Mouse (Mus musculus) MEL (cell line): Measurements from ENCODE around the gene Mgat5. TPM values are rescaled to one million over a fixed set of nuclear protein-coding genes. Genes with fewer than 3 reads are reported as not detected.

Source experiments
- DNase-seq: peaks from one replicate; pipeline ENCODE4 v3.0.0; 2011; ENCODE audit warnings: low read depth, low spot score
- H3K27ac ChIP-seq: 2 replicates; pipeline ENCODE4 v1.5.1; 2012; ENCODE audit warnings: low read depth, mild to moderate bottlenecking, control low read depth, low read length, moderate library complexity; ENCODE audit not compliant: control insufficient read depth
- H3K27me3 ChIP-seq, 2 experiments: fragments of 150-350 bp in 1 of 2; sonication (generic) in 1 of 2; 2 replicates each; pipeline ENCODE4 v1.6.1; 2012; ENCODE audit warnings: low read length in 2 of 2, mild to moderate bottlenecking in 2 of 2, improper control_type of control experiment in 1 of 2, moderate library complexity in 1 of 2; ENCODE audit not compliant: insufficient read depth in 2 of 2, control insufficient read depth in 1 of 2
- H3K36me3 ChIP-seq, 2 experiments: 2 replicates each; pipeline ENCODE4 v1.6.1; 2012 to 2014; ENCODE audit warnings: low read length in 2 of 2, improper control_type of control experiment in 1 of 2, inconsistent platforms in 1 of 2, mild to moderate bottlenecking in 1 of 2; ENCODE audit not compliant: insufficient read depth in 2 of 2, control insufficient read depth in 1 of 2
- H3K4me1 ChIP-seq, 2 experiments: fragments of 150-350 bp in 1 of 2; sonication (generic) in 1 of 2; 2 replicates each; pipeline ENCODE4 v1.6.1; 2012; ENCODE audit warnings: low read length in 2 of 2, improper control_type of control experiment in 1 of 2, mild to moderate bottlenecking in 1 of 2; ENCODE audit not compliant: insufficient read depth in 2 of 2, control insufficient read depth in 1 of 2
- H3K4me3 ChIP-seq, 2 experiments: fragments of 150-350 bp in 1 of 2; sonication (generic) in 1 of 2; 2 replicates each; pipeline ENCODE4 v1.5.1; 2012; ENCODE audit warnings: low read depth in 2 of 2, low read length in 2 of 2, mild to moderate bottlenecking in 2 of 2, moderate library complexity in 2 of 2, control low read depth in 1 of 2, improper control_type of control experiment in 1 of 2; ENCODE audit not compliant: control insufficient read depth in 1 of 2, insufficient read depth in 1 of 2
- H3K79me2 ChIP-seq: 2 replicates; pipeline ENCODE4 v1.6.1; 2012; ENCODE audit warnings: mild to moderate bottlenecking, low read length, moderate library complexity; ENCODE audit not compliant: control insufficient read depth, poor library complexity, insufficient read depth
- H3K9ac ChIP-seq: 2 replicates; pipeline ENCODE4 v1.6.1; 2012; ENCODE audit warnings: low read depth, mild to moderate bottlenecking, control low read depth, low read length, moderate library complexity; ENCODE audit not compliant: control insufficient read depth, poor library complexity, severe bottlenecking
- H3K9me3 ChIP-seq: fragments of 150-350 bp; sonication (generic); replicated peaks from 2 replicates; pipeline ENCODE4 v1.6.1; 2012; ENCODE audit warnings: mild to moderate bottlenecking, low read length, improper control_type of control experiment, moderate library complexity; ENCODE audit not compliant: insufficient read depth
- BHLHE40 ChIP-seq: IDR thresholded peaks from 2 replicates; pipeline ENCODE4 v1.6.1; 2012; ENCODE audit warnings: low read depth, mild to moderate bottlenecking, inconsistent platforms, low read length, improper control_type of control experiment, borderline replicate concordance
- CTCF ChIP-seq, 3 experiments: IDR thresholded peaks in 2 of 3; conservative IDR thresholded peaks in 1 of 3; 2 replicates each; pipeline ENCODE4 v1.5.1; 2011 to 2012; ENCODE audit warnings: low read length in 3 of 3, low read depth in 2 of 3, mild to moderate bottlenecking in 2 of 3, improper control_type of control experiment in 1 of 3, inconsistent platforms in 1 of 3, mixed read lengths in 1 of 3, moderate library complexity in 1 of 3; ENCODE audit not compliant: control insufficient read depth in 1 of 3, insufficient read depth in 1 of 3, poor library complexity in 1 of 3, severe bottlenecking in 1 of 3
- EP300 ChIP-seq, 2 experiments: IDR thresholded peaks; 2 replicates each; pipeline ENCODE4 v1.6.1; 2011; ENCODE audit warnings: improper control_type of control experiment in 2 of 2, low read length in 2 of 2, low read depth in 1 of 2, mild to moderate bottlenecking in 1 of 2
- HCFC1 ChIP-seq: IDR thresholded peaks from 2 replicates; pipeline ENCODE4 v1.6.1; 2012; ENCODE audit warnings: low read depth, mild to moderate bottlenecking, inconsistent platforms, low read length, improper control_type of control experiment, moderate library complexity
- JUND ChIP-seq: IDR thresholded peaks from 2 replicates; pipeline ENCODE4 v1.6.1; 2011; ENCODE audit warnings: low read depth, mild to moderate bottlenecking, improper control_type of control experiment, low read length
- MAFK ChIP-seq: IDR thresholded peaks from 2 replicates; pipeline ENCODE4 v1.6.1; 2011; ENCODE audit warnings: low read depth, mild to moderate bottlenecking, low read length, improper control_type of control experiment, borderline replicate concordance
- MAZ ChIP-seq: IDR thresholded peaks from 2 replicates; pipeline ENCODE4 v1.6.1; 2012; ENCODE audit warnings: low read depth, mild to moderate bottlenecking, inconsistent platforms, low read length, improper control_type of control experiment
- MYB ChIP-seq: IDR thresholded peaks from 2 replicates; pipeline ENCODE4 v1.6.1; 2011; ENCODE audit warnings: mild to moderate bottlenecking, low read depth, low read length, improper control_type of control experiment
- MYC ChIP-seq: IDR thresholded peaks from 2 replicates; pipeline ENCODE4 v1.6.1; 2011; ENCODE audit warnings: low read depth, mild to moderate bottlenecking, low read length, improper control_type of control experiment, moderate library complexity
- NRF1 ChIP-seq: IDR thresholded peaks from 2 replicates; pipeline ENCODE4 v1.6.1; 2014; ENCODE audit warnings: low read depth, mild to moderate bottlenecking, inconsistent platforms, low read length, improper control_type of control experiment, moderate library complexity; ENCODE audit not compliant: poor library complexity, insufficient read depth, severe bottlenecking
- POLR2AphosphoS2 ChIP-seq: IDR thresholded peaks from 2 replicates; pipeline ENCODE4 v1.6.1; 2011; ENCODE audit warnings: low read length, improper control_type of control experiment
- UBTF ChIP-seq: IDR thresholded peaks from 2 replicates; pipeline ENCODE4 v1.6.1; 2012; ENCODE audit warnings: low read depth, mild to moderate bottlenecking, inconsistent platforms, low read length, improper control_type of control experiment, moderate library complexity, borderline replicate concordance; ENCODE audit not compliant: insufficient read depth
- USF1 ChIP-seq: IDR thresholded peaks from 2 replicates; pipeline ENCODE4 v1.6.1; 2014; ENCODE audit warnings: low read depth, mild to moderate bottlenecking, inconsistent platforms, low read length, improper control_type of control experiment, moderate library complexity
- ZKSCAN1 ChIP-seq: IDR thresholded peaks from 2 replicates; pipeline ENCODE4 v1.6.1; 2012; ENCODE audit warnings: low read depth, mild to moderate bottlenecking, inconsistent platforms, low read length, improper control_type of control experiment, moderate library complexity
- ZMIZ1 ChIP-seq: IDR thresholded peaks from 2 replicates; pipeline ENCODE4 v1.6.1; 2012; ENCODE audit warnings: low read depth, mild to moderate bottlenecking, inconsistent platforms, low read length, improper control_type of control experiment, moderate library complexity
- polyA plus RNA-seq, 2 experiments: library from polyadenylated mRNA; stranded (reverse) in 1 of 2; unstranded in 1 of 2; fragments of >175 nt in 1 of 2; fragments of >200 nt in 1 of 2; gene quantifications; 2 replicates each; pipeline versions ENCODE4 v1.2.1 to v1.2.4; 2012; ENCODE audit warnings: low replicate concordance in 2 of 2, low read depth in 1 of 2; ENCODE audit not compliant: insufficient read length in 2 of 2, insufficient read depth in 1 of 2, missing spikeins in 1 of 2
- total RNA-seq: library from RNA; depleted of rRNA; stranded (reverse); fragments of 300-350 nt; gene quantifications from 2 replicates; pipeline ENCODE4 v1.2.3, GENCODE M21; 2012

Mgat5 gene
- total and polyA plus RNA-seq, 3 experiments = 6.9 to 9.5 TPM; not detected in 1

DNA sequence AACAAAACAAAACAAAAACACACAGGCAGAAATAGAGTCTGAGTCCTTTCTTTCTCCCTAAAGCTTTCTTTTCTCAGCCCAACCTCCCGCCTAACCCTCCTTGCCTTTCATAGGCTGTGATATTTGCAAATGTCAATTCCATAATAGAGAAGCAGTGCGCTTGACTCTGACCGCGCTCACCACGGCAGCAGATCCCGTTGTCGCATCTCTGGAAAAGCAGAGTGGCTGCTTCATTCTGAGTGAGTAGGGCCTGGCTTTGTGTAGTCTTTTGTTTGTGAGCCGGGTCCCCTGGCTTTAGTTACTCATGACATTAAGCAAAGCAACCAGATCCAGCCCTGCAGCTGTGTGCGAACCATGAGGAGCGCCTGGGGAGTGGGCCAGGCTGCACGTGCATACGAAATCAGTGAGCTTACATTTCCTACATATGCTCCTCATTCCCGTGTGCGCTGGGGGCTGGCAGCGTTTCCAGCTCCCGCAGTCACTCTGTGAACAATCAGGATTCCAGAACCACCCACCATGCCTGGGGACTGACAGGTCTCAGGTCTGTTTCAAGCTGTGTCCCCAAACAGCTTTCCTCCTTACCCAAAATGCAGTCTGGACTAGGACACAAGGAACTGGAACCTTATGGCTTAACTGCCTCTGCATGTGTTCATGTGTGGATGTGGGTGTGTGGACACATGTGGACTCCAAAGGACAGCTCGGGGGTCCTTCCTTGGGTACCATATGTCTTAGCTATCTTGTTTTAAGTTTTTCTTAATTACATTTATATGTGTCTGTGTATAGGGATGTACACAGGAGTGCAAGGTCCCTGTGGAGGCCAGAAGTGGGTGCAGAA lies 332.6 kb downstream of the Mgat5 start:
- TF ChIP-seq MYC (no peak), POLR2AphosphoS2 (no peak), MAZ (no peak), MYB (no peak), UBTF (no peak), BHLHE40 (no peak), MAFK (no peak), JUND (no peak), CTCF (IDR thresholded peaks at IDR 0.05 in 2 of 3, conservative IDR thresholded peaks at IDR 0.05 in 1 of 3; ENCODE audit: control insufficient read depth in 1 of 3, insufficient read depth in 1 of 3, low read depth in 2 of 3, low read length in 3 of 3, poor library complexity in 1 of 3, severe bottlenecking in 1 of 3) (no peak), NRF1 (no peak), EP300 (IDR thresholded peaks at IDR 0.05; ENCODE audit: low read depth in 1 of 2, low read length in 2 of 2) (no peak), ZKSCAN1 (no peak), USF1 (no peak), ZMIZ1 (no peak), HCFC1 (no peak)
- TF ChIP-seq, all 39 proteins: peak for 0

More for the DNA sequence above, 332.6 kb downstream of the Mgat5 start:
- Histone ChIP-seq H3K27ac (no peak overlapping the region), H3K9me3 (no peaks in the 10 kb centered on the region), H3K9ac (no peak overlapping the region), H3K27me3 (peaks cover 2 to 3% of the 10 kb centered on the region in 2 experiments; a peak in 1 of 4 replicates), H3K79me2 (no peaks in the 10 kb centered on the region), H3K36me3 (no peaks in the 10 kb centered on the region), H3K4me1 (no peaks in the 10 kb centered on the region), H3K4me3 (no peak overlapping the region)
- DNase-seq = no peak
